Mouse (Mus musculus): ENCODE data around the gene Atf7ip2. TPM values are rescaled to one million over a fixed set of nuclear protein-coding genes. Genes with fewer than 3 reads are reported as not detected.
"Not testable (repeated sequence)": the region's sequence is repeated elsewhere in the genome, so short reads cannot be mapped to it uniquely, and the experiment has no call there.

Gene Atf7ip2
- total RNA-seq (2018; cell fraction: chromatin; rRNA removed) = 1 to 10 TPM in 24 of 26 experiments, under 1 TPM in 2; 0.62 to 6.1 (median 2.0) TPM
- under 1 TPM in 25 of 26 experiments, not detected in 1; 0.05 to 0.58 (median 0.22) TPM for total RNA-seq (2018; cell fraction: cytosol; rRNA removed)
- total RNA-seq (2018; cell fraction: nucleus; rRNA removed) = 10 to 100 TPM in 1 of 26 experiments, 1 to 10 TPM in 9, under 1 TPM in 15, not detected in 1; 0.18 to 12.4 (median 0.89) TPM
- 0.07 to 2.4 TPM (median 0.11 TPM) in 3 replicates for polyA plus RNA-seq (2018)

DNA sequence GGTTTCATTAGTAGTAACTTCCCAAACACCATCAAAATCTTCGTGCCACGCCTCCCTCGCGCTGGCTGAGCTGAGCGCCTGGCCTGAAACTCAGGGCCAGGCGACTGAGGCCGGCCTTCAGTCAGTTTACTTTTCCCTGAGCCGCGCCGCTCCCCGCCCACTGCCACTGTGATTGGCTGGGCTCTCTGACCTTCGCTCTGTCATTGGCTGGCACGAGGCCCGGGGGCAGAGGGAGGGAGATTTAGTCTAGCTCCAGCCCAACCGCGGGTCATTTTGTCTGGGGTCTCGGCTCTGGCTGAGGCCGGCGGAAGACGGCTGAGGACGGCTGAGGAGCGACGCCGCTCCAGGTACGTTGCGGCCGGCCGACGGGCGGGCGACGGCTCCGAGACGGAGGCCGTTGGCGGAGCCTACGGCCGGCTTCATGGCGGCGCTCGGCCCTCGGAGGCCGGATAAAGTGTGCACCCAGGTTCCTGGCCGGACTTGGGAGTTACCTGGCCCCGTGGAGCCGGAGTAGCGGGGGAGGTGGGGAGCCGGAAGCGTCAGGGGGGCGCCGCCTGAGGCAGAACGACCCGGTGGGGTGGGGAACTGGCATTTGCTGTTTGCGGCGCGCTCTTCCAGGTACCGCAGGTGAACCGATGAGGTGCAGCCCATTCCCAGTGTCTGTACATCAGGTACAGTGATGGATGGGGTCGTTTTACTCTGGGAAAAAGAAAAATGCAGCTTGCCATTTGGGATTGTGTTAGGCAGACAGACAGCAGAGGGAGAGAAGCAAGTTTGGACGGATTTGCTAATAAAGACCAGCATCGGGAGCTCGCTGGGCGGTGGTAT is at the start of gene Atf7ip2:
Atf7ip2 (plus strand) TSS at position 34 of the 828 bp plus-strand sequence.
- H3K4me3 ChIP-seq (ENCODE audit: inconsistent target) = peak within 1 kb of the TSS; percentile 17; the same call in 1 of the 2 replicates
- WGBS (ENCODE audit: missing documents) = 3% methylated on average over 63 of the region's 63 CpGs
- no peaks in the 10 kb centered on the region for H3K79me2 ChIP-seq (ENCODE audit: inconsistent target)
- H3K27ac ChIP-seq = no peak within 1 kb of the TSS
- H3K36me3 ChIP-seq (ENCODE audit: inconsistent target) = no peaks in the 10 kb centered on the region

DNA sequence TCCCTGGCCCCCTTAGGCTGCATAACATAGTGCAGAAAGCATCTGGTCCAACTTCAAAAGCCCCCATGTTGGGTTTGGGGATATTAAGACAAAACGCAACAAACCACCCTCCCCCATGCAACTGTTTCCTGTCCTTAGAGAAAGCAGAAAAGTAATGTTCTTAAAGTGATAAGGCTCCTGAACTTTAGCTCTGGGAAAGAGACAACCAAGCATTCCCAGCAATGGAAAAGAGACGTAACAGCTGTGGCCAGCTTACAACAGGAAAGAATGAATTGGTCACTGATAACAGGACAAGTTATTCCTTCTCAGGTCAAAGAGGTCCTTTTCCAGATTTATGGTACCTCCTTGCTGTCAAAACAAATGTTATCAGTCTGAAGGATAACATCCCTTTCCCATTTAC is 49.3 kb upstream of the Atf7ip2 start:
- H3K4me3 ChIP-seq (ENCODE audit: inconsistent target) = no peak overlapping the region
- no peaks in the 10 kb centered on the region for H3K36me3 ChIP-seq (ENCODE audit: inconsistent target)
- WGBS (ENCODE audit: missing documents) = 38% methylated on average over 2 of the region's 2 CpGs
- no peaks in the 10 kb centered on the region for H3K79me2 ChIP-seq (ENCODE audit: inconsistent target)
- H3K27ac ChIP-seq = no peak overlapping the region

DNA sequence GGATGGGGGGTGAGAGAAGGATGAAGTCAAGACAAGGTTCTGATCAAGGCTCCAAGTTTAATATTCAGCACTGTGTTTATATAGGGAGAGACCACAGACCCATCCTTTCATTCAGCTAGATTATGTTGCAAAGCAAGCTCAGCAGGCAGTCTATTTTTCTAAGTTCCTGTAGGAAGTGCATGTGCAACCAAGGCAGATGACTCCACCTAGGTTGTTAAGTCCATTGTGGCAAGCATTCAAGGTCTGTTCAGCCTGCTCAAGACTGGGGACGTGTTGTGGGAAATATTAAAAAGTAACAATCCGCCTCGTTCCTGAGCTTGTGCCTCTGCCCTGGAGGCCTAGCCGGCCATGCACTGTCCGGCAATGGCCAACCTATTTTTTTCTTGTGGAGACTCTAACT is 45.1 kb upstream of the Atf7ip2 start:
- no peaks in the 10 kb centered on the region for H3K79me2 ChIP-seq (ENCODE audit: inconsistent target)
- H3K27ac ChIP-seq = no peak overlapping the region
- no peak overlapping the region for H3K4me3 ChIP-seq (ENCODE audit: inconsistent target)
- WGBS (ENCODE audit: missing documents) = 94% methylated on average over 5 of the region's 5 CpGs
- no peaks in the 10 kb centered on the region for H3K36me3 ChIP-seq (ENCODE audit: inconsistent target)

DNA sequence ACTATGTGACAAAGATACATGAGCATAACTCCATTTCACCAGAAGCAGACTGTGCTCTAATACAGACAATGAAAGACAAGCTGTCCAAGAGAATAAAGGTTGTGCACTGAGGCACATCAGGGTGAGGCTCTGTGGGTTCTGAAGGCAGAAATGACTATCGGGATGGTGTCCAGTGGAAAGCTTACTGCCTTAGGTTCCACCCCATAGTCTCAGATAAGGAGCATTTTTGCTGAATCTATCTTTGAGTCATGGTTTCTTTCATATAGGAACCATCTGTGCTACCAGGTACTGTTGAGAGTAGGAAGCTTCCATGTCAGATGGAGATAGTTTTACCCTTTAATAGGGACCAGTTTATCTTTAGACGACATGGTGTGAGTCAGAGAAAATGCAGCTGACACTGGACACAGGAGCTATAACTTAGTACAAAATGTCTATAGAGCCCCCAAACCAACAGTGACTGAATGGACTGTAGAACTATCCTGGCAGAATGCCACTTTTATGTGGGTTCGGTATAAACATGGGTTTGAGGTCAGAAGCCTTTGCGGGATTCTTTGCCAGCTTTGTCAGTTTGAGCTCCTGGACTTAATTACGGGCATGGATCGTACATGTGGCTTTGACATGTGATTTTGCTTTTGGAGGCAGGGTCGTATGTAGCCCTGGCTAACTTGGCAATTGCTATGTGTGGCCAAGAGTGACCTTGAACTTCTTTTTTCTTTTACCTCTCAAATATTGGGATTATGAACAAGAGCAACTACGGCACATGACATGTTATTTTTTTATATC is 23.2 kb upstream of the Atf7ip2 start:
- Histone ChIP-seq H3K4me3 (ENCODE audit: inconsistent target) (no peak overlapping the region), H3K27ac (no peak overlapping the region), H3K36me3 (ENCODE audit: inconsistent target) (no peaks in the 10 kb centered on the region), H3K79me2 (ENCODE audit: inconsistent target) (no peaks in the 10 kb centered on the region)
- WGBS (ENCODE audit: missing documents) = 95% methylated on average over 8 of the region's 8 CpGs

DNA sequence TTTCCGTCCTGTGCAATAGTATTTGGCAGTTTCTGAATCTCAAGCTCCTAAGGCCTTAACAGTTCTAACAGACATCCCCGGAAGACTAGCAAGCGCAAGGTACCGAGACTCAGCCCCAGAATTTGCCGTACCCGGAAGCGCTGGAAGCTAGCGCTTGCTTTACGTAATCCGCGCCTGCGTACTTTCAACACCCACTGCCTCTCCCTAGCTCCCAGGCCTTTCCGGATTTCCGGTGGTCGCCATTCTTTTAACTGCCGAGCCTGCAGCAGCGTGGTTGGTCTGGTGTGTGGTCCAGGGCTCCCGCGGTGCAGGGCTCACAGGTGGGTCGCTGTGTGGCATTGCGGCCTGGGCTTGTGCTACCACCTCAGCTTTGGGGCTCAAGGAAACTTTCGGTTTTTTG is 22.5 kb upstream of the Atf7ip2 start, which contains the start of gene Rpl39l:
Rpl39l (plus strand) TSS at position 222 of the 400 bp plus-strand sequence.
- 84% methylated on average over 22 of the region's 22 CpGs for WGBS (ENCODE audit: missing documents)
- Histone ChIP-seq H3K4me3 (ENCODE audit: inconsistent target) (no peak within 1 kb of the TSS), H3K36me3 (ENCODE audit: inconsistent target) (no peaks in the 10 kb centered on the region), H3K79me2 (ENCODE audit: inconsistent target) (no peaks in the 10 kb centered on the region), H3K27ac (no peak within 1 kb of the TSS)

DNA sequence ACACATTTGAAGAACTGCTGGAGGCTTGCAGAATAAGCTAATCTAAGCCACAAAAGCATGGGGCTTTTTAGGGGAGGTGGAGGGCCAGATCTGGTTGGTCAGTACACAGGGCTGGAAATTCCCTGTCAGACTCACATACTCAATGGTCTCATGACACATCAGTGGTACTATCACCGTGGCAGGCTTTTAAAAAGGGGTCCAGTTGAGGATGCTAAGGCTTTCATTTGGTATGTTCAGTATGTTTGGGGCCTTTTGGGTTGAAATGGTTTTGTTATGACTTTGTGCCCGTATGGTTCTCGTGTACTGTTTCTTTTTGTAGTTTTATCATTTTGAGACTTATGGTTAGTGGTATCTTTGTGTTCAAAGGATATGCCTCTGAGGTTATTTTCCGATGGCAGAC is 21.2 kb upstream of the Atf7ip2 start:
- Histone ChIP-seq H3K27ac (no peak overlapping the region), H3K79me2 (ENCODE audit: inconsistent target) (no peaks in the 10 kb centered on the region), H3K36me3 (ENCODE audit: inconsistent target) (no peaks in the 10 kb centered on the region), H3K4me3 (ENCODE audit: inconsistent target) (no peak overlapping the region)
- 90% methylated on average over 4 of the region's 4 CpGs for WGBS (ENCODE audit: missing documents)

DNA sequence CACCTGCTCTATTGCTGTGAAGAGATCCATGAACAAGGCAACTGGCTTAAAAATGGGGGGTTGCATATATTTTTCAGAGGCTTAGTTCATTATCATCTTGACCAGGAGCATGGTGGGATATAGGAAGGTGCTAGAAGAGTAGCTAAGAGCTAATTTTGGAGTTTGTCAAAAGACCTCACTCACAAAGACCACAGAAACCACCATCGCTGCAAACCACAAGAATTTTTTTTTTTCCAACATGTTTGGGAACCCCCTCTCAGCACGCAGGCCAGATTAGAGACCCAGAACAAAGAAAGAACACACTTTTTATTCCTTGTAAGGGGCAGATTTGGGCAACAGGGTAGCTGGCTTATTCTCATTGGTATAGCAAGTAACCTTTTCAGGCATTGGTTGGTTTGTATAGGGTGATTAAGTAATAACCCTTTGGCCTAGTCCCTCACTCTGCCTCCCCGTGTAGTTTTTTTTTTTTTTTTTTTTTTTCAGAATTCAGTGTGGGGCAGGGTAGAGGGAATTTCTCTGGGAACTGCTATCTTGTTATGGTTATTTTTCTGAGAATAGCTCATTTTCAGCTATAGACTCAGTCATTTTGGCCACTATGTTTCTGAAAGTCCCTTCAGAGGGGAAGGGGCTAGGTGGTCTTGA is 20.2 kb upstream of the Atf7ip2 start:
- Histone ChIP-seq H3K4me3 (ENCODE audit: inconsistent target) (no peak overlapping the region), H3K79me2 (ENCODE audit: inconsistent target) (no peaks in the 10 kb centered on the region), H3K27ac (no peak overlapping the region), H3K36me3 (ENCODE audit: inconsistent target) (no peaks in the 10 kb centered on the region)
- 50% methylated on average over 3 of the region's 3 CpGs for WGBS (ENCODE audit: missing documents)

DNA sequence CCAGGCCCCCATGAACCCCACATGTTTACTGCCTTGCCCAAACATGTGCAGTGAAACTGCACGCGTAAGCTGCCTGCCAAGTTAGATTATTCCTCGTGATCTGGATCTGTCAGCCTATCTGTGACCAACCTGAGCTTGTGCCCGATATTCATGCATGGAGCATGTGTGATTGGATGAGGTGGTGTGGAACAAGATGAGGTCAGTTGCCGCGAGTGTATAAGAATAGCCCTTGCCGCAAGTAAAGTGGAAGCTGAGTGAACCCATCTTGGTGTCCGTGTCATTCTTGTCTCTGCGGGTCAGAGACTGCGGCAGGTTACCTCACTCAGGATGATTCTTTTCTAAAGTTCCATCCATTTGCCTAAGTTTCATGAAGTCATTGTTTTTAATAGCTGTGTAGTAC is 5.1 kb upstream of the Atf7ip2 start:
- H3K4me3 ChIP-seq (ENCODE audit: inconsistent target); H3K36me3 ChIP-seq (ENCODE audit: inconsistent target); H3K27ac ChIP-seq; H3K79me2 ChIP-seq (ENCODE audit: inconsistent target): not testable (repeated sequence)
- 92% methylated on average over 10 of the region's 10 CpGs for WGBS (ENCODE audit: missing documents)

DNA sequence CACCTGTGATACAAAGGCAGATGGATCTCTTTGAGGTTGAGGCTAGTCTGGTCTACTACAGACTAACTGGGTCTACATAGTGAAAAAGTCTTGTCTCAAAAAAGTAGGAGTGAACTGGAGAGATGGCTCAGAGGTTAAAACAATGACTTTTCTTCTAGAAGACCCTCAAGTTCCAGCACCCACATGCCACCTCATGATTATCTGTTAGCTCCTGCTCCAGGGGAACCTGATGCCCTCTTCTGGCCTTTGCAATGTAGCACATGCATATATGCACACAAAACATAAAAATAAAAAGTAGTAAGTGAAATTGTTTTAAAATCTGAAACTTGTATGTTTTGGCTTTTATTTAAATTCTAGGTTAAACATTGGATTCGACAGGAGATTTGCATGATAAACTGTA is 16.3 kb downstream of the Atf7ip2 start:
- H3K4me3 ChIP-seq (ENCODE audit: inconsistent target) = no peak overlapping the region
- H3K27ac ChIP-seq = no peak overlapping the region
- 100% methylated on average over 1 of the region's 1 CpGs for WGBS (ENCODE audit: missing documents)
- no peaks in the 10 kb centered on the region for H3K79me2 ChIP-seq (ENCODE audit: inconsistent target)
- no peaks in the 10 kb centered on the region for H3K36me3 ChIP-seq (ENCODE audit: inconsistent target)

DNA sequence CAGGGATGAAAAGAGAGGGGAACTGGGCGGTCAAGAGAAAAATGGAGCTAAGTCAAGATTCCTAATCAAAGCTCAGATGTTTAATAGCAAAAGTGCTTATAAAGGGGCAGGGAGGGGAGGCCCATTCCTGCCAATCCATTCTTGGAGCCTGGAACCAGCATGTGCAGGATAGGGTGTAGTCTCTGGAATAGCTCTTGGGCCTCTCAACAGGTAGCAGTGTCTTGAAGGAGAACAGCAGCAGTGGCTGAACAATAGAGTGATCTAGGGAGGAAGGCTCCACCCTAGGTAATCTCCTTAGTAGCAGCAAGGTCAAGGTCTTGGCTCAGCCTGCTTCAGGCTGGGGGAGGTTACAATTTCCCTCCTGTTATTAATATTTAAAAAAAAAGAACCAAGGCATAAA is 23.9 kb downstream of the Atf7ip2 start:
- not testable (repeated sequence) for H3K4me3 ChIP-seq (ENCODE audit: inconsistent target); H3K27ac ChIP-seq; H3K79me2 ChIP-seq (ENCODE audit: inconsistent target); H3K36me3 ChIP-seq (ENCODE audit: inconsistent target)
- WGBS (ENCODE audit: missing documents) = 100% methylated on average over 1 of the region's 1 CpGs

DNA sequence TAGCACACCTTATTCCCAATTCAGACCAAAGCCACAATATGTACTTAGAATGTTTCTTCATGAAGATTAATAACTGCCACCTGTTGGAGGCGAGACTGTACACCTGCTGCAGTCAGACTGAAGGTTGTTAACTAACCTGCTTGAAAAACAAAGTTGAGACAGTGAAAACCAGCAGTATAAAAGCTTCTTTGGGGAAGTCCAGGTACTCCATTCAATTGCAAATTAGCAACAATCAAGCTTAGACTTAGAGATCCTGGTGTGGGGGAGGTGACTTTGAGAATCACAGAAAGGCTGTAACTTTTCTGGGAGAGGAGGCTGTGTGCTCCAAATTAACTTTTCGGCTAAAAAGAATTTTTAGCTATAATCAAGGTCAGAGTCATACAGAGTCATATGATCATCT is 24.5 kb downstream of the Atf7ip2 start:
- H3K4me3 ChIP-seq (ENCODE audit: inconsistent target); H3K79me2 ChIP-seq (ENCODE audit: inconsistent target); H3K36me3 ChIP-seq (ENCODE audit: inconsistent target); H3K27ac ChIP-seq: not testable (repeated sequence)
- WGBS (ENCODE audit: missing documents) = 96% methylated on average over 2 of the region's 2 CpGs

DNA sequence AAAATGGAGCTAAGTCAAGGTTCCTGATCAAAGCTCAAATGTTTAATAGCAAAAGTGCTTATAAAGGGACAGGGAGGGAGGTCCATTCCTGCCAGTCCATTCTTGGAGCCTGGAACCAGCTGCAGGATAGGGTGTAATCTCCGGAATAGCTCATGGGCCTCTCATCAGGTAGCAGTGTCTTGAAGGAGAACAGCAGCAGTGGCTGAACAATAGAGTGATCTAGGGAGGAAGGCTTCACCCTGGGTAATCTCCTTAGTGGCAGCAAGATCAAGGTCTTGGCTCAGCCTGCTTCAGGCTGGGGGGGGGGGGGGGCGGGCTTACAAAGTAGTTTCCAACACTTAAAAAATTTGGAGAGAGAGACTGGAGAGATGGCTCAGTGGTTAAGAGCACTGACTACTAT is 34.8 kb downstream of the Atf7ip2 start:
- Histone ChIP-seq H3K4me3 (ENCODE audit: inconsistent target) (no peak overlapping the region), H3K36me3 (ENCODE audit: inconsistent target) (no peaks in the 10 kb centered on the region), H3K79me2 (ENCODE audit: inconsistent target) (no peaks in the 10 kb centered on the region), H3K27ac (no peak overlapping the region)
- WGBS (ENCODE audit: missing documents) = 70% methylated on average over 2 of the region's 2 CpGs

DNA sequence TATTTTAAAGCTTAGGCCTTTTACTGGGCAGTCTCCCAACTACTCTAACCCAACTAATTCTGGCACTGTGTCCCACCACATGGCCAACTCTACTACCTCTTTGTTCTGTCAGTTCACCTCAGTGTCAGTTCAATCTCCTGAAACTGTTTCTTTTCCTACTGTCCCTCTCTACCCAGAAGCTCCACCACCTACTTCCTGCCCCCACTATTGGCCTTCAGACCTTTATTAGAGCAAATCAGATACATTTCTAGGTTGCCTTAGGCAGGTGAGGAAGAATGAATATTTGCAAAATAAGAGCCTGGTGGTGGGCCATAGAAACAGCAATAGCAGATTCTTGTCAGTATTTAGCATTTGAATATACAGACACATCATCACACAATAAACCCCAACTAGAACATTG is 44.1 kb downstream of the Atf7ip2 start:
- Histone ChIP-seq H3K36me3 (ENCODE audit: inconsistent target) (no peaks in the 10 kb centered on the region), H3K4me3 (ENCODE audit: inconsistent target) (no peak overlapping the region), H3K79me2 (ENCODE audit: inconsistent target) (no peaks in the 10 kb centered on the region), H3K27ac (no peak overlapping the region)

DNA sequence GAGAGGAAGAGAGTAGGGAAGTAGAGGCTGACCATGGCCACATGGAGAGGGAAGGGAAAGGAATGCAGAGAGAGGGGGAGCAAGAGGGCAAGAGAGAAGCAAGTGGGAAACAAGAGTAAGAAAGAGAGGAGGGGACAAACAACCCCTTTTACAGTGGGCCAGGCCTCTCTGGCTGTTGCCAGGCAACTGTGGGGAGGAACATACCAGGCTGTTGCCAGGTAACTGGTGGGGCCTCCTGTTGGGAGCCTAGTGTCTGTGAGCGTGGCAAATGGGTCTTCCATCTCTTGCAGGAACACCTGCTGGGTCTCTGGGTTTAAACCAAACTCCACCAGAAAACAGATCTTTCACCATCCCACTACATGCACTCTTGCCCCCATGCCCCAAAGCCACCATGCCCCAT is 61.5 kb downstream of the Atf7ip2 start:
- no peaks in the 10 kb centered on the region for H3K36me3 ChIP-seq (ENCODE audit: inconsistent target)
- H3K79me2 ChIP-seq (ENCODE audit: inconsistent target) = no peaks in the 10 kb centered on the region
- H3K27ac ChIP-seq = no peak overlapping the region
- H3K4me3 ChIP-seq (ENCODE audit: inconsistent target) = no peak overlapping the region
- 85% methylated on average over 1 of the region's 1 CpGs for WGBS (ENCODE audit: missing documents)

Measured in macrophage (primary cell).